Mouse (Mus musculus): ENCODE results near the gene Igf2bp3. TPM values are rescaled to one million over a fixed set of nuclear protein-coding genes. Genes with fewer than 3 reads are reported as not detected.

Igf2bp3 gene
- polyA plus RNA-seq, 1 experiment from 2014 or later: 30.4 TPM

DNA sequence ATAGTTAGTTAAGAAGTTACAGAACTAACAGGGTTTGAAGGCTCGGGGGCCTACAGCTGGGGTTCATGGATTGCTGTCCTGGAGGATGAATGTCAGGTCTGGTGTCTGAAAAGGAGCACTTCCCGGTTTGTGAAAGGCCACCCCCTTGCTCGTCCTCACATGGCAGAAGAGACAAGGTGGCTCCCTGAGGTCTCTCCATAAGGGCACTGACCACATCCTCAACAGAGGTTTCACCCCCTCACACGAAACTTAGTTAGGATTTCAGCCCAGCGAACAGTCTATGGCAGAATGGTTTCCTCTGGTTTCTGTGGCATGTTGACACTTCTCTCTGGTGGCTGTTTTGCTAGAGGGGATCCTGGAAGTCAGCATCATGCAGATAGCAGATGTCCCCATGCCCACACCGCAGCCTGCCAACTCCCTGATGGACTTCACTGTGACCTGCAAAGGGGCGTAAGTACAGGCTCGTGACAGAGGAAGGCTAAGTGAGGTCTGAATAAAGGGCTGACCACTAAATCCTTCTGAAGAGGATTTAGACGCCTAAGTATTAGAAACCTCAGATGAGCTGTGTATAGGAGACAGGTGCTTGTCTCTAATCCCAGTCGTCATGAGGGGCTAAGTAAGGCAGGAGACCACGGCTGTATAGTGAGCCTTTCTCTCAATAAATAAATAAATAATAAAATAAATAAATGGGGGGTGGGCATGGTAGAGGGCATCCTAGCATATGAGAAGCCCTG, 163.9 kb downstream of the Igf2bp3 start:
- no peak overlapping the region for H3K4me2 ChIP-seq (replicated peaks)
- H3K9me3 ChIP-seq (ENCODE audit: control insufficient read depth, low read length): no peaks in the 10 kb centered on the region
- H3K36me3 ChIP-seq (replicated peaks; ENCODE audit: control insufficient read depth, insufficient read depth): no peaks in the 10 kb centered on the region
- no peak for DNase-seq (ENCODE audit: low spot score)
- WGBS: 71% methylated on average over 11 of the region's 11 CpGs
- no peak overlapping the region for H3K4me3 ChIP-seq (replicated peaks; ENCODE audit: low read length)
- no peaks in the 10 kb centered on the region for H3K27me3 ChIP-seq (ENCODE audit: control insufficient read depth, insufficient read depth, low read length)
- H3K27ac ChIP-seq: no peak overlapping the region
- H3K9ac ChIP-seq: no peak overlapping the region
- peaks cover 5% of the 10 kb centered on the region for H3K4me1 ChIP-seq (replicated peaks; ENCODE audit: control insufficient read depth, insufficient read depth, low read length)
- no peak for ATAC-seq (ENCODE audit: low FRiP score)

DNA sequence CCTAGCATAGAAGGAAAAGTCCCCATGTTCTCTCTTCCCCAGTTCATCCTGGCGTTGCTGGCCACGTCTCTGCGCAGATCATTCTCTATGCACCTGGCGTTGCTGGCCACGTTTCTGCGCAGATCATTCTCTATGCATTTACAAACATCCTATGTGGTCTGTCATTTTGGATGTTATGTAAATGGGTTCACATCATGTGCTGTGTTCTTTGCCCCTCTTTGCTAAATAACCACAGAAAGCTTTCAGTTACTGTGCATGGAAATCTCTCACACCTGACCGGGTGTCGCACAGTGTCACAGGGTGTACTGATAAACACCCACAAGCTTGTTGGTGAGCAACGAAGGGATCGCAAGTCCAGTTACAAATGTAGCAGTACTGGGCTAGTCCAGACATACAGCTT, 166.4 kb downstream of the Igf2bp3 start:
- WGBS: 91% methylated on average over 10 of the region's 10 CpGs
- ATAC-seq (ENCODE audit: low FRiP score): no peak

DNA sequence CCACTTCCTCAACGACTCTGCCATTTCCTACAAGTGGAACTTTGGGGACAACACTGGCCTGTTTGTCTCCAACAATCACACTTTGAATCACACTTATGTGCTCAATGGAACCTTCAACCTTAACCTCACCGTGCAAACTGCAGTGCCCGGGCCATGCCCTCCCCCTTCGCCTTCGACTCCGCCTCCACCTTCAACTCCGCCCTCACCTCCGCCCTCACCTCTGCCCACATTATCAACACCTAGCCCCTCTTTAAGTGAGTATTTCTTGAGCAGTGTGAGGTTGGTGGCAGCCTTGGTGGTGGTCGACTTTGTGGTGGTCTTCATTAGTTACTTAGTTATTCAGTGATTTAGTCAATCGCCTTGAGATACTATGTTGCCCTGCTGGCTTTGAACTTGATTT, 166.9 kb downstream of the Igf2bp3 start:
- no peak overlapping the region for H3K4me3 ChIP-seq (replicated peaks; ENCODE audit: low read length)
- H3K4me2 ChIP-seq (replicated peaks): no peak overlapping the region
- no peaks in the 10 kb centered on the region for H3K36me3 ChIP-seq (replicated peaks; ENCODE audit: control insufficient read depth, insufficient read depth)
- WGBS: 79% methylated on average over 10 of the region's 10 CpGs
- H3K9ac ChIP-seq: no peak overlapping the region
- H3K9me3 ChIP-seq (ENCODE audit: control insufficient read depth, low read length): no peaks in the 10 kb centered on the region
- H3K27ac ChIP-seq: no peak overlapping the region
- ATAC-seq (ENCODE audit: low FRiP score): no peak
- H3K27me3 ChIP-seq (ENCODE audit: control insufficient read depth, insufficient read depth, low read length): no peaks in the 10 kb centered on the region
- H3K4me1 ChIP-seq (replicated peaks; ENCODE audit: control insufficient read depth, insufficient read depth, low read length): no peaks in the 10 kb centered on the region
- no peak for DNase-seq (ENCODE audit: low spot score)

More for the DNA sequence above, 166.4 kb downstream of the Igf2bp3 start:
- Histone ChIP-seq H3K4me2 (replicated peaks) (no peak overlapping the region), H3K27ac (no peak overlapping the region), H3K9me3 (ENCODE audit: control insufficient read depth, low read length) (no peaks in the 10 kb centered on the region), H3K36me3 (replicated peaks; ENCODE audit: control insufficient read depth, insufficient read depth) (no peaks in the 10 kb centered on the region), H3K4me3 (replicated peaks; ENCODE audit: low read length) (no peak overlapping the region), H3K9ac (no peak overlapping the region), H3K27me3 (ENCODE audit: control insufficient read depth, insufficient read depth, low read length) (no peaks in the 10 kb centered on the region), H3K4me1 (replicated peaks; ENCODE audit: control insufficient read depth, insufficient read depth, low read length) (no peaks in the 10 kb centered on the region)
- DNase-seq (ENCODE audit: low spot score): no peak

DNA sequence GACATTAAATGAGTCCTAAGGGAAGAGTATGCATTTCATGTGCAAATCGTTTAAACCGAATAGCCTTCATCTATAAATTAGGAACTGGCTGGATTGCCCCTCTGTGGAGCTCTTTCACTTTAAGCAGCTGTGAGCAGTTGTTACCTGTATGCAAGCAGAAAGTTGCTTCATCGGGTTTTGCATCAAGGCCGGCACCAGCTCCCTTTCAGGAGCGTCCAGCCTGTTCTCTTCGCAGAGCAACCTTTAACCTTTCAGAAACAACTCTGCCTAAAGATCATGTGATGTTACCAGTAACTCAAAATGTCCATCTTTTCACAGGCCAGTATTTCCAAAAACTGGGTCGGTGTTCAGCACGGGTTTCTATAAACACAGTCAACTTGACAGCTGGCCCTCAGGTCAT, 167.8 kb downstream of the Igf2bp3 start:
- no peak overlapping the region for H3K27ac ChIP-seq
- H3K9ac ChIP-seq: no peak overlapping the region
- DNase-seq (ENCODE audit: low spot score) (no peak), ATAC-seq (ENCODE audit: low FRiP score) (no peak)
- H3K27me3 ChIP-seq (ENCODE audit: control insufficient read depth, insufficient read depth, low read length): no peaks in the 10 kb centered on the region
- 81% methylated on average over 8 of the region's 8 CpGs for WGBS
- H3K4me3 ChIP-seq (replicated peaks; ENCODE audit: low read length): no peak overlapping the region
- no peaks in the 10 kb centered on the region for H3K9me3 ChIP-seq (ENCODE audit: control insufficient read depth, low read length)
- no peaks in the 10 kb centered on the region for H3K4me1 ChIP-seq (replicated peaks; ENCODE audit: control insufficient read depth, insufficient read depth, low read length)
- no peak overlapping the region for H3K4me2 ChIP-seq (replicated peaks)
- H3K36me3 ChIP-seq (replicated peaks; ENCODE audit: control insufficient read depth, insufficient read depth): no peaks in the 10 kb centered on the region

DNA sequence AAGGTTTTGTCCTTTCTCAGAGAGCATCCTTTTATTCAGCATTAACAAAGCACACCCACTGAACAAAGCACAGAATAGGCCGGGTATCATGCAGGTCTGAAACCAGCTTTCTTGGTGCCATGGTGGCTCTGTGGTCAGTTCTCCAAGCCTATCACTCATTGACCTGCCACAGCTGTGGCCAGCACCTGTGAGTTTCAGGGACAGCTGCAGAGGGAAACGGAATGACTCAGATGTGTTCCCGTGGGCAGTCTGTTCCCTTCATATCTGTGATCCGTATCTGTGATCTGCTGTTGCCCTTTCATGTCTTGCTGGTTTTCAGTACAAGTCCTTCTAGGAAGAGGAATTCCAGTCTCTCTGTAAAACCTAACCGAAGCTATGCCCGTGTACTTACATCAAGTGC, 168.3 kb downstream of the Igf2bp3 start:
- H3K4me1 ChIP-seq (replicated peaks; ENCODE audit: control insufficient read depth, insufficient read depth, low read length): no peaks in the 10 kb centered on the region
- no peak overlapping the region for H3K4me3 ChIP-seq (replicated peaks; ENCODE audit: low read length)
- no peak for DNase-seq (ENCODE audit: low spot score)
- no peaks in the 10 kb centered on the region for H3K9me3 ChIP-seq (ENCODE audit: control insufficient read depth, low read length)
- H3K36me3 ChIP-seq (replicated peaks; ENCODE audit: control insufficient read depth, insufficient read depth): no peaks in the 10 kb centered on the region
- WGBS: 51% methylated on average over 6 of the region's 6 CpGs
- H3K27ac ChIP-seq: no peak overlapping the region
- ATAC-seq (ENCODE audit: low FRiP score): no peak
- H3K9ac ChIP-seq: no peak overlapping the region
- H3K27me3 ChIP-seq (ENCODE audit: control insufficient read depth, insufficient read depth, low read length): no peaks in the 10 kb centered on the region
- H3K4me2 ChIP-seq (replicated peaks): no peak overlapping the region

DNA sequence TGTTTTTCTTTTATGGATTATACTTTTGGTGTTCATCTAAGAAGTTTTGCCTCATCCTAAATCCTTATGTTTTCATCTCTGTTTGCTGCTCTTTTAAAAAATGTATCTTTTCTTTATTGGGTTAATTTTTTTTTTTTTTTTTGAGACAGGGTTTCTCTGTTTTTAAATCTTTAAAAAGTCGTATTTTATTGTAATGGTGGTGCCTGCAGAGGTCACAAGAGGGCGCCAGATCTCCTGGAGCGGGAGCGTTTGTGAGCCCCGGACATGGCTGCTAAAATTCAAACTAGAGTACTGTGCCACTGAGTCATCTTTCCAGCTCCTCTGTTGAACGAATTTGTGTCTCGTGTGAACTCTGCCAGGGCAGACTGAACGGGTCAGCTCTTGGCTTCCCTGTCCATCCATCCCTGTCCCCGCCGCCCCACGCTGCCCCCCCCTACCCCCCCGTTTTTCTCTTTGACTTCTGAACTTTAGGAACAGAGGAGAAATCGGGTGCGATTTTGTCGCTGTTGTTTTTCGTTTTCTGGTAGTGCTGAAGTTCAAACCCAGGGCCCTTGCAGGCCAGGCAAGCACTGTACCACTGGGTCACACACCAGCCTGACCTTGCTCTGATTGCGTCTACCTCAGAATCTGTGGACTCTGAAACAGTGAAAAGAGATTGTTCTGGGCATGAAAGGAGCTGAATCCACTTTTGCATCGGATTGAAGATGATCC, 175.1 kb downstream of the Igf2bp3 start:
- H3K4me3 ChIP-seq (replicated peaks; ENCODE audit: low read length): peak overlapping the region; percentile 22; the same call in 1 of the 2 replicates
- 13% methylated on average over 18 of the region's 18 CpGs for WGBS

DNA sequence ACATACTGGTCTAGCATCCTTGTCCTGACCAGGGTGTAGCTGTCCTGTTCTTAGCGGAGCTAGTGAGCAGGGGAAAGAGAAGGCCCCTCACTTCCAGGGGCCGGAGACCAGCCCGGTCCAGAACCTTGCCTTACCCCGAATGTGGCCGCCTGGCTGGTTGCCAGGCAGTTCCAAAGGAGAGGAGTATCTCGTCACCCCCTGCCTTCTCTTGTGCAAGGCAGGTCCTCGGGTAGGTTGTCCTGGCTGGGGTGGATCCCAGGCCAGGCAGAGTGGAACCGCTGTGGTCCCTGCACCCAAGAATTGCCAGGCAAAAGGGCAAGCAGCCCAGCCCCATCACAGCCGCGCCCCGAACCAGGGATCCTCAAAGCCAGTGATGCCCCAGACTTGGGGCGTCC, 177.5 kb downstream of the Igf2bp3 start:
- Histone ChIP-seq H3K4me1 (replicated peaks; ENCODE audit: control insufficient read depth, insufficient read depth, low read length) (no peaks in the 10 kb centered on the region), H3K4me3 (replicated peaks; ENCODE audit: low read length) (no peak overlapping the region), H3K36me3 (replicated peaks; ENCODE audit: control insufficient read depth, insufficient read depth) (no peaks in the 10 kb centered on the region), H3K27ac (no peak overlapping the region), H3K27me3 (ENCODE audit: control insufficient read depth, insufficient read depth, low read length) (no peaks in the 10 kb centered on the region), H3K4me2 (replicated peaks) (no peak overlapping the region), H3K9ac (no peak overlapping the region), H3K9me3 (ENCODE audit: control insufficient read depth, low read length) (no peaks in the 10 kb centered on the region)
- ATAC-seq (ENCODE audit: low FRiP score) (no peak), DNase-seq (ENCODE audit: low spot score) (no peak)
- WGBS: 73% methylated on average over 12 of the region's 12 CpGs

More for the DNA sequence above, 175.1 kb downstream of the Igf2bp3 start:
- ATAC-seq (ENCODE audit: low FRiP score) (no peak), DNase-seq (ENCODE audit: low spot score) (peak; percentile 77)
- Histone ChIP-seq H3K9me3 (ENCODE audit: control insufficient read depth, low read length) (no peaks in the 10 kb centered on the region), H3K4me2 (replicated peaks) (peak overlapping the region; percentile 46), H3K4me1 (replicated peaks; ENCODE audit: control insufficient read depth, insufficient read depth, low read length) (no peaks in the 10 kb centered on the region), H3K9ac (peak overlapping the region; percentile 46; the same call in 1 of the 2 replicates), H3K27me3 (ENCODE audit: control insufficient read depth, insufficient read depth, low read length) (no peaks in the 10 kb centered on the region), H3K36me3 (replicated peaks; ENCODE audit: control insufficient read depth, insufficient read depth) (no peaks in the 10 kb centered on the region), H3K27ac (no peak overlapping the region)

DNA sequence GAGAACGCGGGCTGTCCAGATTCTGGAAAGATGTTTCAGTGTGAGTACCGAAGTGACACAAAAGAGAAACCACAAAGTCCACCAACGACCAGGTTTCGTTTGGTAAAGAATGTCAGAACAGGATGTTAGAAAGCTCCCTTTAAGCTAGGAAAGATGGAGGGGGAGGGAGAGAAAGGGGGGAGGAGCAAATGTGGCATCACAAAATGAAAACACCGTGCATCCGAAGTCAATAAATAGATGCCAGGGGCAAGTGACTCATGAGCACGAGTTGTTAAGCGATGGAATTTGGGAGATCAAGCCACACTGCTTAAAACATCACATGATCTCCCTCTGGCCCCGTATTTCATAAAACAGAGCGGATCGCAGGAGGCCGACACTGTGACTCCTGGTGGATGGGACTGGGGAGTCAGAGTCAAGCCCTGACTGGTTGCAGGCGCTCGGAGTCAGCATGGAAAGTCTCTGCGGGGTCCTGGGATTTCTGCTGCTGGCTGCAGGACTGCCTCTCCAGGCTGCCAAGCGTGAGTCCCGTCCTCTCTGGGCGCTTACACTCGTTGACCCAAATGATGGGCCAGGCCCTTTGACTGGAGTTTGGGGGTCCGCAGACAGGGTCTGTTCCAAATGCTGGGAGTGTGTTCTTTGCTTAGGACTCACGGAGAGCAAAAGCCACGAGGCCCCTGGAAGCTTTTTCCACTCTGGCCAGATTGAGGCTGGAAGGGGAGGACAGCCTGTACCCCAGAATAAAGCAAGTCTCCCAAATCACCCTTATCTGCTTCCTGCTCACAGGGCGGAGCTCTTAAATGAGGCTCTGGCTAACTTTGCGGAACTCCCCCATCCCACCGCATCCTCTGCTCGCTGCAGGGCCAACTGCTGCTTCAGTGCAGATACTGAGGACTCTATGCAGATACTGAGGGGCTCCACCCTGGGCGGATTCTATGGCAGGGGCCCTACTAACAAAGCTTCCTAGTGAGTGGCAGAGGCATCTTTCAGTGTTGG, 178.2 kb downstream of the Igf2bp3 start, which contains the start of gene Gpnmb:
TSS of gene Gpnmb (plus strand) at position 272 of the 993 bp plus-strand sequence.
- Histone ChIP-seq H3K27me3 (ENCODE audit: control insufficient read depth, insufficient read depth, low read length) (no peaks in the 10 kb centered on the region), H3K9me3 (ENCODE audit: control insufficient read depth, low read length) (no peaks in the 10 kb centered on the region), H3K4me3 (replicated peaks; ENCODE audit: low read length) (no peak within 1 kb of the TSS), H3K27ac (no peak within 1 kb of the TSS), H3K36me3 (replicated peaks; ENCODE audit: control insufficient read depth, insufficient read depth) (no peaks in the 10 kb centered on the region), H3K4me2 (replicated peaks) (peak within 1 kb of the TSS; percentile 9; the same call in 1 of the 2 replicates), H3K9ac (no peak within 1 kb of the TSS), H3K4me1 (replicated peaks; ENCODE audit: control insufficient read depth, insufficient read depth, low read length) (no peaks in the 10 kb centered on the region)
- no peak for DNase-seq (ENCODE audit: low spot score)
- 45% methylated on average over 28 of the region's 28 CpGs for WGBS
- no peak for ATAC-seq (ENCODE audit: low FRiP score)

Data from hindbrain, embryonic 14.5 days (tissue).